Mouse (Mus musculus) midbrain, embryonic 10.5 days (tissue): ENCODE measurements at regions not wholly inside any gene's neighbourhood (a gene's known extent, or its start where the extent isn't known, plus 50 kb on each side); places are given as distances from the start of the nearest gene placed in this dataset.

Experiments
- DNase-seq: peaks from one replicate; pipeline ENCODE4 v3.0.0-alpha.2; 2017; ENCODE audit warnings: low spot score
- H3K27ac ChIP-seq: fragments of 300-500 bp; sonication (generic); replicated peaks from 2 replicates; pipeline ENCODE4 v1.5.1; 2016; ENCODE audit warnings: mild to moderate bottlenecking
- H3K27me3 ChIP-seq: fragments of 300-500 bp; sonication (generic); 2 replicates; pipeline ENCODE4 v1.6.1; 2016; ENCODE audit warnings: low read depth, mild to moderate bottlenecking; ENCODE audit not compliant: poor library complexity, severe bottlenecking
- H3K36me3 ChIP-seq: fragments of 300-500 bp; sonication (generic); 2 replicates; pipeline ENCODE4 v1.6.1; 2016; ENCODE audit warnings: mild to moderate bottlenecking, moderate library complexity
- H3K4me1 ChIP-seq: fragments of 300-500 bp; sonication (generic); 2 replicates; pipeline ENCODE4 v1.6.1; 2016
- H3K4me3 ChIP-seq: fragments of 300-500 bp; sonication (generic); 2 replicates; pipeline ENCODE4 v1.5.1; 2016; ENCODE audit warnings: mild to moderate bottlenecking, moderate library complexity
- H3K9me3 ChIP-seq: fragments of 300-500 bp; sonication (generic); replicated peaks from 2 replicates; pipeline ENCODE4 v1.6.1; 2016; ENCODE audit warnings: mild to moderate bottlenecking
- WGBS: fragments of 180-500 bp; shearing (Covaris S2); methylation state at CpG from one replicate; pipeline ENCODE4 v1.1.7; 2016; 5-methylcytosine and 5-hydroxymethylcytosine counted together

DNA sequence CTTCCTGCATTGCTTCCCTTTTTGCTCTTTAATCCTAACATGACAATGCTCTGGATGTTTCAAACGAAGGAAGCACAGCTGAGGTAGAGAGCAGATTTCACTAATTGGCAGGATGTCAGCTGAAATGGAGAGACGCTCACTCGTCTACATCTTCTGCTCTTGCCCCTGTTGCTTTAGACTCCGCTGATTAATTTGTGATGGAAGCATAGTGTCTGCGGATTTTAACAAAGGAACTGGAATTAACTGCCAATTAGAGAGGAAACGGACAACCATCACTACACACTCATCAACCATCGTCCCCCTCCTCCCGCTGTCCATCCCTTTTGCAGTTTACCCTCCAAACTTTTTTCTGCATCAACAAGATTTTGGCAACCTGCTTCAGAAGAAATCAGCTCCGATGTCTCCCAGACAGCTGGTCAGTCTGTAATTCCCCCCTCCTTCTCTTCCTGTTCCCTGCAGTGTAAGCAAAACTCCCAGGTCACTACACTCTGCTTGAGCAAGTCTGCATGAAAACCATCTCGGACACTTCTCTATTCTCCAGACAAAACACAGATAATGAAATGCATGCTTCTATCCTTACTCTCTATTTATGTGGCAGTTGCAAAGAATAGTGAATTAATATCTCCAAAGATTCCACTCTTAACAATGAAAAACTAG is 2905.6 kb upstream of the 5930422O12Rik start:
- H3K27ac ChIP-seq = no peak overlapping the region
- no peaks in the 10 kb centered on the region for H3K27me3 ChIP-seq
- WGBS = 56% methylated on average over 10 of the region's 10 CpGs
- H3K36me3 ChIP-seq = no peaks in the 10 kb centered on the region
- H3K9me3 ChIP-seq = no peaks in the 10 kb centered on the region
- no peak overlapping the region for H3K4me3 ChIP-seq
- no peak for DNase-seq
- H3K4me1 ChIP-seq = peaks cover 4% of the 10 kb centered on the region; the same call in 1 of the 2 replicates

GRCm38 (mm10) chr8:30532862-30533500 is 2895.5 kb upstream of the 5930422O12Rik start:
- no peaks in the 10 kb centered on the region for H3K27me3 ChIP-seq
- H3K36me3 ChIP-seq = no peaks in the 10 kb centered on the region
- H3K4me1 ChIP-seq = peaks cover 19% of the 10 kb centered on the region; the same call in 1 of the 2 replicates
- DNase-seq = peak; percentile 20
- no peaks in the 10 kb centered on the region for H3K9me3 ChIP-seq
- H3K27ac ChIP-seq = peak overlapping the region; percentile 49
- 53% methylated on average over 3 of the region's 3 CpGs for WGBS
- no peak overlapping the region for H3K4me3 ChIP-seq

DNA sequence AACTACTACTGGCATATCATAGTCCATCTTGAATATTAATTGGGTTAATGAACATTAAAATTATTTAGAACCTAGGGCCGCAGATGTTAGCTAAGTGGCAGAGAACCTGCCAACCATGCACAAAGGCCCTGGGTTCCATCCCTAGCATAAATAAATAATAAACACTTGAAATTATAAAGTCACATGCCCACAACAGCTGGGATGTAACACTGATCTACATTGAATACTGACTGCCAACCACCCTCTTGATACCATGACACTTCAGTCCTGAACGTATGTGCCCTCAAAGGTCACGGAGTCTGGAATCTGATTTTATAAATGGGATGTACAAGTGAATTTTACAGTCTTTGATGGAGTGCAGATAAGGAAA is 2895.0 kb upstream of the 5930422O12Rik start:
- Histone ChIP-seq H3K27me3 (no peaks in the 10 kb centered on the region), H3K36me3 (no peaks in the 10 kb centered on the region), H3K4me3 (no peak overlapping the region), H3K27ac (0 out of 2 replicates have a peak overlapping the region, but pooled peaks have one; percentile 17), H3K9me3 (no peaks in the 10 kb centered on the region), H3K4me1 (peaks cover 19% of the 10 kb centered on the region; the same call in 1 of the 2 replicates)
- 82% methylated on average over 3 of the region's 3 CpGs for WGBS
- DNase-seq = no peak

GRCm38 (mm10) chr8:30535450-30535849 is 2893.1 kb upstream of the 5930422O12Rik start:
- no peaks in the 10 kb centered on the region for H3K36me3 ChIP-seq

DNA sequence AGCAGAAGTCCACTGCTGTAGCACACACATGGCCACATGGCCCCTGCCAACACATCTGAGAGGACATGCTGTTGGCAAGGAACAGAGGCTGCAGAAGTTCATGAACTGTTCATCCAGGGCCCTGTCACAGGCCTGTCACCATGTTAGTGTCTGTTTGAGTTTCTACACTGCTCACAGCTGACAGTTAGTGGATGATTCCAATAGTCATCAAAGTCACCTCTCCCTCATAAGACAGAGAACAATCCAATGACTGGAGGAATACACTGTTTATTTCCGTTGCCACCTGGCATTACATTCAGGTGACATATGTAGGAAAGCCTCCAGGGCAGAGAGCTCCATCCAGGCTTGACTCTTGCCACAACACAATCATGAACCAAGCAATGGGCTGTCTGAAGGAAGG is 2886.3 kb upstream of the 5930422O12Rik start:
- Histone ChIP-seq H3K36me3 (no peaks in the 10 kb centered on the region), H3K27ac (no peak overlapping the region), H3K27me3 (no peaks in the 10 kb centered on the region), H3K4me3 (no peak overlapping the region), H3K4me1 (no peaks in the 10 kb centered on the region), H3K9me3 (no peaks in the 10 kb centered on the region)
- no peak for DNase-seq
- WGBS = 94% methylated on average over 1 of the region's 1 CpGs

More at GRCm38 (mm10) chr8:30535450-30535849, 2893.1 kb upstream of the 5930422O12Rik start:
- no peak for DNase-seq
- Histone ChIP-seq H3K4me3 (no peak overlapping the region), H3K27ac (no peak overlapping the region), H3K9me3 (no peaks in the 10 kb centered on the region), H3K27me3 (no peaks in the 10 kb centered on the region), H3K4me1 (peaks cover 19% of the 10 kb centered on the region; the same call in 1 of the 2 replicates)
- 88% methylated on average over 3 of the region's 3 CpGs for WGBS

DNA sequence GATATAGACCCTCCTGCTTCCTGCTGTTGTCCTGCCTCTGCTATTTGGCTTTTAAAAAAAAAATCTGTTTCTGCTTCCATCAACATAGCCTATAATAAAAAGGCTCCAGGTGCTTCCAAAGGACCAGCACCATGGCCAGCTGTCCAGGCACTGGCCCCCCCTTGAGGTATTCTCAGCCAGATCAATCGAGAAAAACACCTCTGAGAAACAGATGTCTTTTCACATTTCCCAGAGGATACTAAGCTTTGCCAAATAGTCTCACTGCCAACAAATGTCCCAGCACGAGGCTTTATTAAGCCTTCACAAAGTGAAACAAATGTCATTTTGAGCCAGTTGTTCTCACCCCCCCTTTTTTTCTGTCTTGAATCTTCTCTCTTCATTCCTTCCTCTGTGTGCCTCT is 2880.7 kb upstream of the 5930422O12Rik start:
- 33% methylated on average over 2 of the region's 2 CpGs for WGBS
- Histone ChIP-seq H3K4me1 (peaks cover 11% of the 10 kb centered on the region; the same call in 1 of the 2 replicates), H3K27ac (no peak overlapping the region), H3K9me3 (no peaks in the 10 kb centered on the region), H3K4me3 (no peak overlapping the region), H3K36me3 (no peaks in the 10 kb centered on the region), H3K27me3 (no peaks in the 10 kb centered on the region)
- no peak for DNase-seq

DNA sequence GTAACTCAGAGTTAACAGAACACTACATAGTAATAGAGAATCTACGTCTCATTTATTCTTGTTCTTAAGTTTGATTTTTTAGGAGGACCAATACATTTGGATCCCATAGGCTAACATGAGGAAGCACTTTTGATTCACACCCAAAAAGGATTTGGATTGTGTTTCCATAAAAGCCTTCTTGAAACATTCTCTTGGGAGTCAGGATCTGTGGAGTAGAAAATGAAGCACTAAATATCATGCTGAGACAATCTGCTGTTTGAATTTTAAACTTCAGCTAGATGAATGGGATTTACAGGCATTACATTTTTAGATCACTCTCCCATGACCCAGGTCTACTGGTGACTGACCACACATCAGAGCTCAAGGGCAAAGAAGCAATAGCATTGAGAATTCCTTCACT is 2877.5 kb upstream of the 5930422O12Rik start:
- no peak overlapping the region for H3K4me3 ChIP-seq

GRCm38 (mm10) chr8:30557429-30557828 is 2871.1 kb upstream of the 5930422O12Rik start:
- no peak overlapping the region for H3K4me3 ChIP-seq
- H3K27ac ChIP-seq = no peak overlapping the region
- H3K9me3 ChIP-seq = no peaks in the 10 kb centered on the region
- no peak for DNase-seq
- peaks cover 5% of the 10 kb centered on the region; the same call in 1 of the 2 replicates for H3K4me1 ChIP-seq
- no peaks in the 10 kb centered on the region for H3K27me3 ChIP-seq
- H3K36me3 ChIP-seq = no peaks in the 10 kb centered on the region

More for the DNA sequence above, 2877.5 kb upstream of the 5930422O12Rik start:
- no peaks in the 10 kb centered on the region for H3K9me3 ChIP-seq
- no peak for DNase-seq
- H3K4me1 ChIP-seq = peaks cover 17% of the 10 kb centered on the region; the same call in 1 of the 2 replicates
- H3K36me3 ChIP-seq = no peaks in the 10 kb centered on the region
- H3K27ac ChIP-seq = no peak overlapping the region
- 74% methylated on average over 1 of the region's 1 CpGs for whole genome bisulfite sequencing
- H3K27me3 ChIP-seq = no peaks in the 10 kb centered on the region

GRCm38 (mm10) chr8:30561323-30562207 is 2866.9 kb upstream of the 5930422O12Rik start:
- DNase-seq = no peak
- H3K9me3 ChIP-seq = no peaks in the 10 kb centered on the region
- no peak overlapping the region for H3K27ac ChIP-seq
- H3K4me3 ChIP-seq = no peak overlapping the region
- H3K4me1 ChIP-seq = no peaks in the 10 kb centered on the region
- no peaks in the 10 kb centered on the region for H3K36me3 ChIP-seq
- WGBS = 86% methylated on average over 8 of the region's 8 CpGs
- no peaks in the 10 kb centered on the region for H3K27me3 ChIP-seq

DNA sequence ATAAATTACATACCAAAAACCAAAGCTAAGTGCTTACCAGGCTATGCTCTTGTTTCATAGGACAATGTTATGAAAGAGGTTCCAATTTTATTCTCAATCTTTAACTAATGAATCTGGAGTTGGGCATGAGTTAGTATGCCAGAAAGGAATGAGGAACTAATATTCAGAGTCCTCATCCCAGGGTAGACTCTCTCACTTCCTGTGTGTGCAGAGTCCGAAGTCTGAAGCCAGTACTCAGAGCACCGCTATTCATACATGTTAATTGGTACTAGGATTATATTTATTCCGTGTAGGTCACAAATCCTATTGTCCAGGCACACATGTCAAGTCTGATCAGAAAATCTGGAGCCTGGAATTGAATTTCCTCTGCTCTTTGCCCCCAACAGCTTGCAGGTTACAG is 2858.7 kb upstream of the 5930422O12Rik start:
- Histone ChIP-seq H3K27ac (no peak overlapping the region), H3K9me3 (no peaks in the 10 kb centered on the region), H3K36me3 (no peaks in the 10 kb centered on the region), H3K27me3 (no peaks in the 10 kb centered on the region), H3K4me3 (no peak overlapping the region), H3K4me1 (0 out of 2 replicates have a peak, but pooled peaks cover 5% of the 10 kb centered on the region)
- DNase-seq = no peak
- WGBS = 83% methylated on average over 3 of the region's 3 CpGs

DNA sequence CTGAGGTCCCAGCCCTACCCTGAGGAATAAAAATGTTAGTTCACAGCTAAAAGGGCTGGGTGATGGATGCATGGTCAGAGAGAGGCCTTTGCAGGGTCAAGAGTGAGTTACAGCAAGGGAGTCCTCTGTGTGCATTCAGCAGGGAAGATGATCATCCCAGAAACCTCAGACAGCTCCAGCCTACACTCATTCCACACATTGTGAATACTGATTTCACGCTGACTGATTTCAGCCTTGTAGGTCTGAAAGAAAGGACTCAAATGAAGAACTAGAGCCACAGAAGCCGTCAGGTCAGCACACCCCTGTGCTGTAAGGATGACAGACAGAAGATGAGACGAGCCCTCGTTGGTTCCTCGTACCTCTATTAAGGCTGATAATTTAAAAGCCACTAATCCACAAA is 2858.0 kb upstream of the 5930422O12Rik start:
- Histone ChIP-seq H3K36me3 (no peaks in the 10 kb centered on the region), H3K4me3 (no peak overlapping the region), H3K9me3 (no peaks in the 10 kb centered on the region), H3K27me3 (no peaks in the 10 kb centered on the region), H3K27ac (no peak overlapping the region), H3K4me1 (0 out of 2 replicates have a peak, but pooled peaks cover 5% of the 10 kb centered on the region)
- no peak for DNase-seq
- WGBS = 47% methylated on average over 5 of the region's 5 CpGs

DNA sequence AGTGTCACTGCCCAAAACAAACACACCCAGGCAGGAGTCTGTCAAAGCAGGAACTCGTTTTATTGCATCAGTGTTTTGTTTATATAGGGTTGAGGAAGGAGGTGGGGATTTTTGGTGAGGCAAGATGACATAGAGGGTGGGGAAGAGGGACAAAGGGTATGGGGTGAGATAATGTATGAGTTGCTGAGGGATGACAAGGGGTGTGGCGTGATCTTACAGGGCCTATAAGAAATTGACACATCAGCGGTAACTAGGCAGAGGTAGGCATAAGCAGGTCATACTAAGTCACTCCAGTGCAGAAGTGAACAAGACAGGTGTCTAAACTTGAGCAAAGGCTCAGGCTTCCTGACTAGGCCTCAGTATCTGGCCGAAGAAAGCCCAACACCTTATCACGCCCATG is 2841.0 kb upstream of the 5930422O12Rik start:
- no peaks in the 10 kb centered on the region for H3K9me3 ChIP-seq
- no peaks in the 10 kb centered on the region for H3K4me1 ChIP-seq
- H3K27me3 ChIP-seq = no peaks in the 10 kb centered on the region
- H3K36me3 ChIP-seq = no peaks in the 10 kb centered on the region
- H3K4me3 ChIP-seq = no peak overlapping the region
- DNase-seq = no peak
- WGBS = 86% methylated on average over 5 of the region's 5 CpGs
- H3K27ac ChIP-seq = no peak overlapping the region
